Mouse (Mus musculus): ENCODE results near the gene Plet1. TPM values are rescaled to one million over a fixed set of nuclear protein-coding genes. Genes with fewer than 3 reads are reported as not detected.

The Plet1 gene
- total and polyA plus RNA-seq, 3 experiments = 0.08 TPM; not detected in 2

DNA sequence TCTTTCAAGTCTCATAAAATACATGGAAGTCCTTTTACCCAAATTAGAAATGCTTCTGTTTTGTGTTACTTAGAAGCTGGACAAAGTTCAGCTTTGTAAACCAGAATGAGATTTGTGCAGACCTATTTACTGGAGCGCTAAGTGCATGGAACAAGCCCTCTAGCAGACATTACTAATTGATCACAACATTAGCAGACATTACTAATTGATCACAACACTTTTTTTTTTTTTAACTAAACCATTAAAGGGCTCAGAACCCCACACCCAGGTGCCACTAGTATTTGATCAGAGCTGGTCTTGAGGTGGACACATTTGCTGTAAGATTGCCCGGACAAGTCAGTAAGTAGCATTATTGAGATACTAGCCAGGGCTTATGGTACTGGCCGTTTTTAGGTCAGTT lies 39.5 kb downstream of the Plet1 start:
- ATAC-seq (ENCODE audit: extremely low read depth, insufficient number of reproducible peaks, low FRiP score, poor library complexity, severe bottlenecking) (no peak), DNase-seq (ENCODE audit: low spot score) (no peak)
- Histone ChIP-seq H3K4me1 (ENCODE audit: insufficient read depth, low read depth, low read length) (peaks cover 9% of the 10 kb centered on the region), H3K9me3 (replicated peaks) (no peaks in the 10 kb centered on the region), H3K4me3 (ENCODE audit: low read depth, low read length) (no peak overlapping the region), H3K27me3 (ENCODE audit: insufficient read depth, low read length) (peaks cover 14% of the 10 kb centered on the region), H3K36me3 (replicated peaks) (no peaks in the 10 kb centered on the region)
- TF ChIP-seq CTCF (IDR thresholded peaks at IDR 0.05; ENCODE audit: low read depth, low read length) = no peak
- TF ChIP-seq TAL1 (conservative IDR thresholded peaks at IDR 0.05; ENCODE audit: low read depth, low read length) = no peak
- no peak for TF ChIP-seq POLR2AphosphoS5 (IDR thresholded peaks at IDR 0.05; ENCODE audit: insufficient replicate concordance, low read depth, low read length)
- no peak for TF ChIP-seq GATA1 (IDR thresholded peaks at IDR 0.05; ENCODE audit: borderline replicate concordance, low read length)
- TF ChIP-seq GATA2 (IDR thresholded peaks at IDR 0.05; ENCODE audit: borderline replicate concordance, low read depth, low read length) = no peak

DNA sequence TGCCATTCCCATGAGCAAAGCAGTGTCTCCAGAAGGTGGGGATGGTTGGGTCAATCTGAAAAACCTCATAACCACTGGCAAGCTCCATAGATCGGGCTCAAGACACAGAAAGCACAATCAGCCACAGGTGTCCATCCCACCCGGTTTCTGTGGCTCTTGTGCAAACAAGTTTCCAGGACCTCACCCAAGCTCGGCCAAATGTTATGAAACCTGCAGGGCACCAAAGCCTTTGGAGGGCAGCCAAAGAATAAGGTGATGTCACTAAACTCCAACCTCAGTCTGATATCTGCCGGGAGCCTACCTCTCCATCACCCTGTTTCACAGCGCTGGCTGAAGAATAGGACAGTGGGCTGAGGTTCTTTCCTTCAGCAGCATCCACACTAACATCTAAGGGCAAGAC lies 41.6 kb downstream of the Plet1 start:
- ATAC-seq (ENCODE audit: extremely low read depth, insufficient number of reproducible peaks, low FRiP score, poor library complexity, severe bottlenecking) (no peak), DNase-seq (ENCODE audit: low spot score) (no peak)
- TF ChIP-seq CTCF (IDR thresholded peaks at IDR 0.05; ENCODE audit: low read depth, low read length) = no peak
- TF ChIP-seq GATA1 (IDR thresholded peaks at IDR 0.05; ENCODE audit: borderline replicate concordance, low read length) = no peak
- no peak for TF ChIP-seq GATA2 (IDR thresholded peaks at IDR 0.05; ENCODE audit: borderline replicate concordance, low read depth, low read length)
- TF ChIP-seq TAL1 (conservative IDR thresholded peaks at IDR 0.05; ENCODE audit: low read depth, low read length) = no peak
- TF ChIP-seq POLR2AphosphoS5 (IDR thresholded peaks at IDR 0.05; ENCODE audit: insufficient replicate concordance, low read depth, low read length) = no peak
- Histone ChIP-seq H3K27me3 (ENCODE audit: insufficient read depth, low read length) (peaks cover 18% of the 10 kb centered on the region), H3K4me1 (ENCODE audit: insufficient read depth, low read depth, low read length) (peaks cover 7% of the 10 kb centered on the region), H3K36me3 (replicated peaks) (no peaks in the 10 kb centered on the region), H3K9me3 (replicated peaks) (no peaks in the 10 kb centered on the region), H3K4me3 (ENCODE audit: low read depth, low read length) (no peak overlapping the region)

DNA sequence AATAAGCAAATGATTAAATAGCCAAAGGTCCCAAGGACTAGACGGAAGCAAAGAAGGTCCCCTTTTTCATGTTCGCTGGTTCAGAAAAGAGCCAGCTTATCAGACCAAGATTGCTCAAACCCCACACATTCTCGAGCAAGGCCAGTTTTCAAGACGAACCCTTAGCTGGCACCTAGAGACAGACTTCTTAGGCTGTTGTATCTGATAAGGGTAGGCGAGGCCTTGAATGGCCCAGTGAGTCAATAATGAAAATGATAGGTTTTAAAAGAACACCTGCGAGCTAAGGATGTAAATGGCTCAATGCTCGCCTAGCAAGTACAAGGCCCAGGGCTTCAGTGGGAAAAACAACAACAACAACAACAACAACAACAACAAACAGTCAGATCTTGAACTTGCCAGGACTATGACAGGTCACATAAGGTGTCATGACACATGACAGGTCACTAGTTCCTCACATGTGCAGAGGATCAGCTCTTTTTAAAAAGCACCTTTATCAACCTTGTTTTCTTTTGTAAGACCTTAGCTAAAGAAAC lies 42.3 kb downstream of the Plet1 start:
- peaks cover 18% of the 10 kb centered on the region for H3K27me3 ChIP-seq (ENCODE audit: insufficient read depth, low read length)
- ATAC-seq (ENCODE audit: extremely low read depth, insufficient number of reproducible peaks, low FRiP score, poor library complexity, severe bottlenecking) (no peak), DNase-seq (ENCODE audit: low spot score) (no peak)
- H3K9me3 ChIP-seq (replicated peaks) = no peaks in the 10 kb centered on the region
- H3K4me1 ChIP-seq (ENCODE audit: insufficient read depth, low read depth, low read length) = peaks cover 7% of the 10 kb centered on the region
- no peak overlapping the region for H3K4me3 ChIP-seq (ENCODE audit: low read depth, low read length)
- H3K36me3 ChIP-seq (replicated peaks) = no peaks in the 10 kb centered on the region
- no peak for TF ChIP-seq CTCF (IDR thresholded peaks at IDR 0.05; ENCODE audit: low read depth, low read length)
- TF ChIP-seq GATA1 (IDR thresholded peaks at IDR 0.05; ENCODE audit: borderline replicate concordance, low read length) = no peak
- no peak for TF ChIP-seq POLR2AphosphoS5 (IDR thresholded peaks at IDR 0.05; ENCODE audit: insufficient replicate concordance, low read depth, low read length)
- no peak for TF ChIP-seq GATA2 (IDR thresholded peaks at IDR 0.05; ENCODE audit: borderline replicate concordance, low read depth, low read length)
- TF ChIP-seq TAL1 (conservative IDR thresholded peaks at IDR 0.05; ENCODE audit: low read depth, low read length) = no peak

DNA sequence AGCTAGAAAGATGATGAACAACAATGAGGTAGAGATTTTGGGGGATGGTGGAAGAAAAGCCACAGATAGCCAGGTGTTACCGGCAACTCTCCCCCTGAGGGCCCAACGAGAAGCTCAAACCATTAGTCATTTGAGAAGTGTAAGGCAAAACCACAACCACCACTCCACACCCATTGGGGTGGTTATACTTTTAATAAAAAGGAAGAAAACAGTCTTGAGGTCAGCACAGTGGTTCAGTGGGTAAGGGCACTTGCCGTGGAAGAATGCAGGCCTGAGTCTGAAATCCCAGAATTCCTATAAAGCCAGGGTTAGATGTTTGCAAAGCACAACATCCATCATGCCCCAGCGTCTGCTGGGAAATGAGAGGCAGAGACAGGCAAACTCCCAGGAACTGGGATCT lies 43.0 kb downstream of the Plet1 start:
- no peaks in the 10 kb centered on the region for H3K9me3 ChIP-seq (replicated peaks)
- H3K27me3 ChIP-seq (ENCODE audit: insufficient read depth, low read length) = peaks cover 18% of the 10 kb centered on the region
- DNase-seq (ENCODE audit: low spot score) = no peak
- H3K4me3 ChIP-seq (ENCODE audit: low read depth, low read length) = no peak overlapping the region
- ATAC-seq (ENCODE audit: extremely low read depth, insufficient number of reproducible peaks, low FRiP score, poor library complexity, severe bottlenecking) = no peak
- no peaks in the 10 kb centered on the region for H3K36me3 ChIP-seq (replicated peaks)
- peaks cover 7% of the 10 kb centered on the region for H3K4me1 ChIP-seq (ENCODE audit: insufficient read depth, low read depth, low read length)
- no peak for TF ChIP-seq GATA2 (IDR thresholded peaks at IDR 0.05; ENCODE audit: borderline replicate concordance, low read depth, low read length)
- no peak for TF ChIP-seq POLR2AphosphoS5 (IDR thresholded peaks at IDR 0.05; ENCODE audit: insufficient replicate concordance, low read depth, low read length)
- no peak for TF ChIP-seq CTCF (IDR thresholded peaks at IDR 0.05; ENCODE audit: low read depth, low read length)
- no peak for TF ChIP-seq GATA1 (IDR thresholded peaks at IDR 0.05; ENCODE audit: borderline replicate concordance, low read length)
- no peak for TF ChIP-seq TAL1 (conservative IDR thresholded peaks at IDR 0.05; ENCODE audit: low read depth, low read length)

DNA sequence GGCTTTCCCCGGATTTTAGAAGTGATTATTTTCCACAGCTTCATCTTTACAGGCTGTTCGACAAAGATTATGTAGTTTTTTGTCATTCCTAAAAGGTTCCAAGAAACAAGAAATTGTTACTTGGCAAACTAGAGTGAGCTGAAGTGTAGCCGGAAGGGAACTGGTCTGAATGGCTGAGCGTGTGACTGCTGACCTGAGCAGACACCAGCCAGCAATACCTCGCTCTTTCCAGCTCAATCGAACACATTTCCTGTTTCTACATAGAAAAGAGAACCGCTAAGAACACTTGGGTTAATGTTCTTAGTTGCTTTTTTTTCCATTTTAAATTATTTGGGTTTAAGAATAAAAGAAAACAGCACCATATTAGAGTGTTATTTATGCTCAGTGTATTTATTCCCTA lies 45.8 kb downstream of the Plet1 start:
- no peak for TF ChIP-seq POLR2AphosphoS5 (IDR thresholded peaks at IDR 0.05; ENCODE audit: insufficient replicate concordance, low read depth, low read length)
- no peak for TF ChIP-seq TAL1 (conservative IDR thresholded peaks at IDR 0.05; ENCODE audit: low read depth, low read length)
- TF ChIP-seq GATA2 (IDR thresholded peaks at IDR 0.05; ENCODE audit: borderline replicate concordance, low read depth, low read length) = no peak
- no peak for TF ChIP-seq GATA1 (IDR thresholded peaks at IDR 0.05; ENCODE audit: borderline replicate concordance, low read length)
- no peak for TF ChIP-seq CTCF (IDR thresholded peaks at IDR 0.05; ENCODE audit: low read depth, low read length)
- H3K4me1 ChIP-seq (ENCODE audit: insufficient read depth, low read depth, low read length) = no peaks in the 10 kb centered on the region; the same call in 1 of the 2 replicates
- no peaks in the 10 kb centered on the region for H3K9me3 ChIP-seq (replicated peaks)
- H3K36me3 ChIP-seq (replicated peaks) = no peaks in the 10 kb centered on the region
- H3K27me3 ChIP-seq (ENCODE audit: insufficient read depth, low read length) = peaks cover 12% of the 10 kb centered on the region
- no peak overlapping the region for H3K4me3 ChIP-seq (ENCODE audit: low read depth, low read length)
- no peak for DNase-seq (ENCODE audit: low spot score)
- ATAC-seq (ENCODE audit: extremely low read depth, insufficient number of reproducible peaks, low FRiP score, poor library complexity, severe bottlenecking) = no peak

DNA sequence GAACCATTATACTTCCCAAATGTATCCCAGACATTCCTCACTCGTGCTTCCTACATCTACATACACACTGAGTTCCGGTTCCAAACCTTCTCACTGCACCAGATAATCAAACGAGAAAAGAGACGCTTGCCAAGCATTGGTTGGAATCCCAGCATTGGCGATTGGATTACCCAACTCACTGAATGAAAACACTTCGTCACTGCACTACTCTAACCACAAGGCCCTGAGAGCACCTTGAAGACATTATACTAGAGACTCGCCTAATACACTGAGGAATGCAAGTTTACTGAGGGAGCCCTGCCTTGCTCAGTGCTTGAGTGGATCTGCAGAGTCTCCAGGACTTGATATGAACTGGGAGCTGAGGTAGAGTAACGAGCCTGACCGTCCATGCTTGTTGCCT lies 48.1 kb downstream of the Plet1 start:
- Histone ChIP-seq H3K4me3 (ENCODE audit: low read depth, low read length) (no peak overlapping the region), H3K9me3 (replicated peaks) (no peaks in the 10 kb centered on the region), H3K36me3 (replicated peaks) (no peaks in the 10 kb centered on the region), H3K4me1 (ENCODE audit: insufficient read depth, low read depth, low read length) (no peaks in the 10 kb centered on the region), H3K27me3 (ENCODE audit: insufficient read depth, low read length) (0 out of 2 replicates have a peak, but pooled peaks cover 7% of the 10 kb centered on the region)
- TF ChIP-seq GATA1 (IDR thresholded peaks at IDR 0.05; ENCODE audit: borderline replicate concordance, low read length) = no peak
- no peak for TF ChIP-seq POLR2AphosphoS5 (IDR thresholded peaks at IDR 0.05; ENCODE audit: insufficient replicate concordance, low read depth, low read length)
- no peak for TF ChIP-seq GATA2 (IDR thresholded peaks at IDR 0.05; ENCODE audit: borderline replicate concordance, low read depth, low read length)
- no peak for TF ChIP-seq CTCF (IDR thresholded peaks at IDR 0.05; ENCODE audit: low read depth, low read length)
- no peak for TF ChIP-seq TAL1 (conservative IDR thresholded peaks at IDR 0.05; ENCODE audit: low read depth, low read length)
- no peak for DNase-seq (ENCODE audit: low spot score)
- ATAC-seq (ENCODE audit: extremely low read depth, insufficient number of reproducible peaks, low FRiP score, poor library complexity, severe bottlenecking) = no peak
